Mouse (Mus musculus) spleen, postnatal 0 days (tissue): ENCODE data around the gene Ercc4. TPM values are rescaled to one million over a fixed set of nuclear protein-coding genes. Genes with fewer than 3 reads are reported as not detected.

Experiments
- polyA plus RNA-seq: library from polyadenylated mRNA; unstranded; fragments of >200 nt; fragmentation: Nextera tagmentation; extraction: Ambion mirVana; gene quantifications from 2 replicates; pipeline ENCODE4 v1.2.1, GENCODE M21; 2015

Gene Ercc4
- polyA plus RNA-seq: 6.2 and 6.8 TPM in 2 replicates

GRCm38 (mm10) chr16:13109156-13109989, at the start of gene Ercc4:
Gene Ercc4, plus strand, starts transcription at chr16:13109684.

Other genes with a start within 250 kb of the Ercc4 start
- 6.7 and 7.9 TPM in 2 replicates for gene Mrtfb, start 146.8 kb downstream of the Ercc4 start, polyA plus RNA-seq